Mouse (Mus musculus) embryonic facial prominence, embryonic 11.5 days (tissue): ENCODE results near the gene 1700092M07Rik. TPM values are rescaled to one million over a fixed set of nuclear protein-coding genes. Genes with fewer than 3 reads are reported as not detected.
A peak's percentile ranks its signal among the peaks of the same experiment; 100 is the strongest.

Experiments used
- ATAC-seq: fragments of 200-750 bp; cut with Nextera tagmentation; replicated peaks from 2 replicates; pipeline ENCODE4 v1.8.0; 2017; ENCODE audit warnings: low read depth; ENCODE audit not compliant: insufficient number of reproducible peaks, low FRiP score, low TSS enrichment
- DNase-seq: peaks from one replicate; pipeline ENCODE4 v3.0.0-alpha.2; 2015; ENCODE audit warnings: low spot score
- H3K27ac ChIP-seq: fragments of 300-500 bp; sonication (generic); replicated peaks from 2 replicates; pipeline ENCODE4 v1.5.1; 2014; ENCODE audit warnings: mild to moderate bottlenecking, low read depth, low read length, control low read depth
- H3K27me3 ChIP-seq: fragments of 300-500 bp; sonication (generic); 2 replicates; pipeline ENCODE4 v1.6.1; 2014; ENCODE audit warnings: mild to moderate bottlenecking, low read length, moderate library complexity, mixed read lengths; ENCODE audit not compliant: control insufficient read depth, insufficient read depth
- H3K36me3 ChIP-seq: fragments of 300-500 bp; sonication (generic); replicated peaks from 2 replicates; pipeline ENCODE4 v1.6.1; 2014; ENCODE audit warnings: low read depth, mild to moderate bottlenecking, low read length, moderate library complexity, mixed read lengths; ENCODE audit not compliant: control insufficient read depth, insufficient read depth
- H3K4me1 ChIP-seq: fragments of 300-500 bp; sonication (generic); 2 replicates; pipeline ENCODE4 v1.6.1; 2014; ENCODE audit warnings: low read length, mixed read lengths; ENCODE audit not compliant: control insufficient read depth, insufficient read depth
- H3K4me2 ChIP-seq: fragments of 300-500 bp; sonication (generic); 2 replicates; pipeline ENCODE4 v1.6.1; 2014; ENCODE audit warnings: low read depth, mild to moderate bottlenecking, control low read depth, low read length, moderate library complexity
- H3K4me3 ChIP-seq: fragments of 300-500 bp; sonication (generic); 2 replicates; pipeline ENCODE4 v1.5.1; 2014; ENCODE audit warnings: low read depth, low read length, control low read depth
- H3K9ac ChIP-seq: fragments of 300-500 bp; sonication (generic); replicated peaks from 2 replicates; pipeline ENCODE4 v1.6.1; 2014; ENCODE audit warnings: mild to moderate bottlenecking, control low read depth, low read length
- H3K9me3 ChIP-seq: fragments of 300-500 bp; sonication (generic); replicated peaks from 2 replicates; pipeline ENCODE4 v1.6.1; 2016; ENCODE audit warnings: mild to moderate bottlenecking, low read length, inconsistent platforms, mixed read lengths; ENCODE audit not compliant: control insufficient read depth
- WGBS: fragments of 180-500 bp; shearing (Covaris S2); extraction: QIAGEN DNeasy Blood & Tissue Kit; methylation state at CpG from one replicate; pipeline ENCODE4 v1.1.7; 2014; 5-methylcytosine and 5-hydroxymethylcytosine counted together
- polyA plus RNA-seq: library from polyadenylated mRNA; unstranded; fragments of >200 nt; fragmentation: Nextera tagmentation; extraction: Ambion mirVana; gene quantifications from 2 replicates; pipeline ENCODE4 v1.2.1, GENCODE M21; 2014

1700092M07Rik gene
- polyA plus RNA-seq, 1 experiment from 2014 or later = 1.8 TPM

DNA sequence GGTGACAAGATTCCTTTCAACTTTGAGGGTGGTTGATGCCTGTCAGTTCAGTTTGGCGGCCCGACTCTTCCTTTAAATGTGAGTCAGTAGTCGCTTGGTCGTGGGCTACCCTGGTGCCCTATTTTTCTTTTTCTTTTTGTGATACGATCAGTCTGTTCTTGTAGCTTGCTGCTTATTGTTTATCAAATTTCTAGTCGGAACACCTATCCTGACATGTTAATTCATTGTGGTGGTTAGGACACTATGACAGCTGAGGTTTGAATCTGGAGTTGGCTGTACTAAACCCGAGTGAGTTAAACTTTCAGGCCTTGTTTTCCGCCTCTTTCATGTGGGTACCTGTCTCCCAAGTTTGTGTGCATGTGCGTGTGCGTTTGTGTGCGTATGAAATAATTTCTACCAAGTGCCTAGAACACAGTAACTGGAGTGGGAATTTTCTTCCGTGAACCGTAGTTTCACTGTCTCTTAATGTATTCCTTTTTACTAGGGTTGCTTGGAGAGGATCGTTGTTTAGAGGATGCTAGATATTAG, 17.0 kb downstream of the 1700092M07Rik start:
- Histone ChIP-seq H3K4me2 (peak overlapping the region; percentile 71), H3K27me3 (no peaks in the 10 kb centered on the region), H3K9me3 (no peaks in the 10 kb centered on the region), H3K27ac (peak overlapping the region; percentile 85), H3K9ac (peak overlapping the region; percentile 95), H3K4me3 (peak overlapping the region; percentile 96), H3K4me1 (no peaks in the 10 kb centered on the region), H3K36me3 (peaks cover 7% of the 10 kb centered on the region)
- DNase-seq = no peak
- 7% methylated on average over 14 of the region's 14 CpGs for WGBS
- ATAC-seq = no peak

DNA sequence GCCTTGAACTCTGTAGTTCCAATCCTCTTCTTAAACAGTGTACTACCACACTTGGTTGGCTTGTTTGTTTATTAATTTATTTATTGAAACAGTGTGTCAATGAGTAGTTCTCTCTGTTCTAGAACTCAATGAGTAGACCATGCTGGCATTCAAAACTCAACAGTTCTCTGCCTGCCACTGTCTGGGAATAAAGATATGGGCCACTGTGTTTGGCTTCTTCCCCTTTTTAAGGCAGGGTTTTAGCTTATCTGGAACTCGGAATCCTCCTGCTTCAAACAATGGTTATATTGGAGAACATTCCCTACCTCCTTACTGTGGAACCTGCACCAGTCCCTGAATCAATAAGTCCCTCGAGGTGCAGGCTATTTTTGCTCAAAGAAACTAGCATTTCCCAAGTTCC, 18.4 kb downstream of the 1700092M07Rik start:
- DNase-seq (no peak), ATAC-seq (no peak)
- WGBS = 83% methylated on average over 2 of the region's 2 CpGs
- H3K36me3 ChIP-seq = peaks cover 11% of the 10 kb centered on the region
- H3K9me3 ChIP-seq = no peaks in the 10 kb centered on the region
- no peaks in the 10 kb centered on the region for H3K27me3 ChIP-seq
- no peak overlapping the region for H3K9ac ChIP-seq
- no peak overlapping the region for H3K4me3 ChIP-seq
- no peak overlapping the region; the same call in 1 of the 2 replicates for H3K4me2 ChIP-seq
- no peak overlapping the region for H3K27ac ChIP-seq
- H3K4me1 ChIP-seq = no peaks in the 10 kb centered on the region

DNA sequence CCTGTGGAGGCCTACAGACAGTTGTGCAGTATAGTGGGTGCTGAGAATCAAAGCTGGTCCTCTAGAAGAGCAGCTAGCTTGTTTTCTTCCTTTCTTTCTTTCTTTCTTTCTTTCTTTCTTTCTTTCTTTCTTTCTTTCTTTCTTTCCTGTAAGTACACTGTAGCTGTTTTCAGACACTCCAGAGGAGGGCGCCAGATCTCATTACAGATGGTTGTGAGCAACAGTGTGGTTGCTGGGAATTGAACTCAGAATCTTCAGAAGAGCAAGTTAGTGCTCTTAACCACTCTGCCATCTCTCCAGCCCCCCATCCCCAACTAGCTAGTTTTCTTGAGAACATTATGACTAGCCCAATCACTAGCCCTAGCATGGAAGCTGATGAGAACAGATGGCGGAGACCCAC, 20.2 kb downstream of the 1700092M07Rik start:
- Histone ChIP-seq H3K9ac (no peak overlapping the region), H3K36me3 (peaks cover 17% of the 10 kb centered on the region), H3K27me3 (no peaks in the 10 kb centered on the region), H3K4me1 (no peaks in the 10 kb centered on the region), H3K4me3 (no peak overlapping the region), H3K27ac (no peak overlapping the region), H3K9me3 (no peaks in the 10 kb centered on the region), H3K4me2 (no peak overlapping the region)
- WGBS = 85% methylated on average over 2 of the region's 2 CpGs
- DNase-seq = no peak
- no peak for ATAC-seq

DNA sequence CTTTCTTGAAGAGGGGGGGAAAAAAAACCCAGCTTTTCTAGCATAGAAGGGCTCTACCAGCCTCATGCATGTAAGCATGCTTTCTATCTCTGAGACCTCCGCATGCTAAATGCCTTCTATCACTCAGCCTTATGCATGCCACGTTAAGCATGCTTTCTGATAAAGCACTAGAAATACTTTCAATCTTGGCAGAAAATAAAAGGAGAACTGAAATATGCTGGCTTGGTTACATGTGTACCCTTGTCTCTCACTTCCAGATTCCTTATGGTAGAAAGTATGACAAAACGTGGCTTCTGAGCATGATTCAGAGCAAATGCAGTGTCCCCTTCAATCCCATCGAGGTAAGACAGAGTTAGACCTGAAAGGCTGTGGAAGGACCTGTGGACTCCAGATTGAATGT, 22.8 kb downstream of the 1700092M07Rik start:
- Histone ChIP-seq H3K4me3 (no peak overlapping the region), H3K9me3 (no peaks in the 10 kb centered on the region), H3K9ac (no peak overlapping the region), H3K27ac (no peak overlapping the region), H3K27me3 (no peaks in the 10 kb centered on the region), H3K4me2 (no peak overlapping the region), H3K4me1 (no peaks in the 10 kb centered on the region), H3K36me3 (peaks cover 27% of the 10 kb centered on the region)
- 95% methylated on average over 4 of the region's 4 CpGs for WGBS
- DNase-seq (no peak), ATAC-seq (no peak)

DNA sequence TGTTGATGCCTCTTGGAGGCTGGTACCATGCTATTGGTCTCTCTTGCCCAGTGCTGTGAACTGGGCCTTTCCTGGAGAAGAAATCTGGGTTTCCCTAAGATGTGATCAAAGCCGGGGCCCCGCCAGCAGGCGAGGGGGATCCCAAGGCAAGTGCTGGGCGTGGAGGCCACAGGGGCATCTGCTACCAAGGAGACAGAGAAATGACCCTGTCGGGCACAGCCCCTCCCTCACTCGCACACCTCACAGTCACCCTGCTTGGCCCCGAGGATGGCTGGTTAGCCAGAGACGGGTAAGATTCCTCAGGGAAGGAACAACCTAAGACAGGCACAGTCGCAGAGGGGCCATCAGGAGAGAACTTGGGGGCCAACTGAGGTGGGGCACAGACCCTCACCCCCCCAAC, 25.0 kb downstream of the 1700092M07Rik start:
- Histone ChIP-seq H3K4me3 (no peak overlapping the region), H3K27ac (no peak overlapping the region), H3K27me3 (no peaks in the 10 kb centered on the region), H3K4me1 (no peaks in the 10 kb centered on the region), H3K9me3 (no peaks in the 10 kb centered on the region), H3K36me3 (peaks cover 31% of the 10 kb centered on the region), H3K4me2 (no peak overlapping the region), H3K9ac (no peak overlapping the region)
- 96% methylated on average over 9 of the region's 9 CpGs for WGBS
- DNase-seq (no peak), ATAC-seq (no peak; the same call in 1 of the 2 replicates)

DNA sequence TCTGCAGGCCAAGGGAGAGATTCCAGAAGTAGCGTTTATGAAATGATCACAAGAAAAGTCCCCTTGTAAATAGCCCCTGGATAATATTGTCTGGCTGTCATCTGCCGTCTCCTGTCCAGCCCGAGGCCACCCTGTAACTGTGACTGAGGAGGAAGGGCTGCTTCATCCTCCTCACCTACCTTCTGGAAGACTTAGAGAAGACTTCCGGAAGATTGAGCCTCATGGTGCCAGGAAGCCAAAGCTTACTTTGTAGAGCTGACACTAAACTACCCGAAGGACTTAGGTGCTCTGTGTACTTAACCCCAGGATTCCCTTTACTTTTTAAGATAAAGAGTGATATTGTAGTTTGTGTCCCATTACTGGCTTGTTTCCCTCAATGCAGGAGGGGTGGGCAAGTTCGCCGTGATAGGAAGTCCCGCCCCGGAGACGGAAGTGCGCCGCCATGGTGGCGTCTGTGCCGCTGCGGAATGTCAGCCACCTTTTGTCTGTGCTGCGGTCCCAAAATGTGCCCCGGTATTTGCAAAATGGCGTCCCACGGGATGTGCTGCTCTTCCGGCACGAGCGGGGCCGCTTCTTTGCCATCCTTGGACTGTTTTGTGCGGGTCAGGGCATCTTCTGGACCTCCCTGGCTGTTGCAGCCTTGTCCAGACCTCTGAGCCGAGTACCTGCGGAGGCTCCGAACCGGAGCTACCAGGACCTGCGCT, 30.2 kb downstream of the 1700092M07Rik start, which contains the start of gene Tmem223:
TSS of gene Tmem223 (plus strand) at position 430 of the 704 bp plus-strand sequence.
- no peaks in the 10 kb centered on the region; the same call in 1 of the 2 replicates for H3K4me1 ChIP-seq
- peaks cover 15% of the 10 kb centered on the region for H3K36me3 ChIP-seq
- peak within 1 kb of the TSS; percentile 56 for H3K4me2 ChIP-seq
- peak within 1 kb of the TSS; percentile 96 for H3K9ac ChIP-seq
- H3K27ac ChIP-seq = peak within 1 kb of the TSS; percentile 75
- no peaks in the 10 kb centered on the region for H3K27me3 ChIP-seq
- ATAC-seq = no peak
- 19% methylated on average over 29 of the region's 29 CpGs for WGBS
- DNase-seq = peak; percentile 80
- H3K9me3 ChIP-seq = no peaks in the 10 kb centered on the region
- peak within 1 kb of the TSS; percentile 74 for H3K4me3 ChIP-seq

DNA sequence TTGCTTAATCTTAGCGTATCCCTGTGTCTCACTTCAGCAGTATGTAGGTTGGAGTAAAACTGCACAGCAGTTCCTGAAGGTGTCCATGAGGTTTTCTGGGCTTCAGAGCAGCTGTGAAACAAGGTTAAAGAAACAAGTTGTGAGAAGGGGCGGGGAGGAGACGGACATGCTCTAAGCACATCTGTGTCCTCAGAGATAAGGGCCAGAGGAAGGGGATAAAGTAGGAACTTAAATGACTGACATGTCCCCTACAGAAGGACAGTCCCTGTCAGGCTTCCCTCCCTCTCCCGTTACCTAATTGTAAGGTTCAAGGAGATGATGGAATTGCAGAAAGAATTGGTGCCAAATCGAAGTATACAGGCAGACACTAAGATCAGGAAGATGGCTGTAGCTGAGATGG, 32.5 kb downstream of the 1700092M07Rik start:
- 89% methylated on average over 5 of the region's 5 CpGs for WGBS
- ATAC-seq (no peak), DNase-seq (no peak)
- no peaks in the 10 kb centered on the region for H3K27me3 ChIP-seq
- H3K4me1 ChIP-seq = no peaks in the 10 kb centered on the region; the same call in 1 of the 2 replicates
- H3K4me3 ChIP-seq = no peak overlapping the region
- no peak overlapping the region for H3K27ac ChIP-seq
- peaks cover 4% of the 10 kb centered on the region; the same call in 1 of the 2 replicates for H3K36me3 ChIP-seq
- no peaks in the 10 kb centered on the region for H3K9me3 ChIP-seq
- no peak overlapping the region; the same call in 1 of the 2 replicates for H3K4me2 ChIP-seq
- no peak overlapping the region; the same call in 1 of the 2 replicates for H3K9ac ChIP-seq

DNA sequence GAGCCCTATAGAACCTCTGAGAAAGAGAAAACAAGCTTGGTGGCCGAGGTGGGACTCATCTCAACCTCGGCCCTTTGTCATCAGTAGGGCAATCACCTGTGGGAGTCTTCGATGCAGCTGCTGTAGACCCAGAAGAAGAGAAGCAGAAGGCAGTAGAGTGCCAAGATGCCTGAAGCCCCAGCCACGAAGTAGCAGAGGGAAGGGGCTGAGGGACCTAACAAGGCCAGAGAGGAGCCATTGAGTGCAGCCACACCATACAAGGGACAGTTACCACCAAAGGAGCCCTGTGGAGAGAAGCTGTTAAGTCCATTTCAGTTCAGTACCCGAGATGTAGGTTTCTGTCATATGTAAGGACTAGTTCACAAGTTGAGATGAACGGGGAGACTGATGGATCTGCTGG, 32.9 kb downstream of the 1700092M07Rik start:
- Histone ChIP-seq H3K9me3 (no peaks in the 10 kb centered on the region), H3K4me1 (no peaks in the 10 kb centered on the region; the same call in 1 of the 2 replicates), H3K9ac (peak overlapping the region; percentile 29; the same call in 1 of the 2 replicates), H3K27me3 (no peaks in the 10 kb centered on the region), H3K4me2 (peak overlapping the region; percentile 99), H3K36me3 (peaks cover 4% of the 10 kb centered on the region; the same call in 1 of the 2 replicates), H3K4me3 (peak overlapping the region; percentile 74), H3K27ac (no peak overlapping the region)
- ATAC-seq = no peak
- no peak for DNase-seq
- WGBS = 66% methylated on average over 6 of the region's 6 CpGs
